Mouse (Mus musculus): ENCODE data around the gene St5. TPM values are rescaled to one million over a fixed set of nuclear protein-coding genes. Genes with fewer than 3 reads are reported as not detected.

The St5 gene
- polyA plus RNA-seq, 1 experiment: 21.7 TPM

DNA sequence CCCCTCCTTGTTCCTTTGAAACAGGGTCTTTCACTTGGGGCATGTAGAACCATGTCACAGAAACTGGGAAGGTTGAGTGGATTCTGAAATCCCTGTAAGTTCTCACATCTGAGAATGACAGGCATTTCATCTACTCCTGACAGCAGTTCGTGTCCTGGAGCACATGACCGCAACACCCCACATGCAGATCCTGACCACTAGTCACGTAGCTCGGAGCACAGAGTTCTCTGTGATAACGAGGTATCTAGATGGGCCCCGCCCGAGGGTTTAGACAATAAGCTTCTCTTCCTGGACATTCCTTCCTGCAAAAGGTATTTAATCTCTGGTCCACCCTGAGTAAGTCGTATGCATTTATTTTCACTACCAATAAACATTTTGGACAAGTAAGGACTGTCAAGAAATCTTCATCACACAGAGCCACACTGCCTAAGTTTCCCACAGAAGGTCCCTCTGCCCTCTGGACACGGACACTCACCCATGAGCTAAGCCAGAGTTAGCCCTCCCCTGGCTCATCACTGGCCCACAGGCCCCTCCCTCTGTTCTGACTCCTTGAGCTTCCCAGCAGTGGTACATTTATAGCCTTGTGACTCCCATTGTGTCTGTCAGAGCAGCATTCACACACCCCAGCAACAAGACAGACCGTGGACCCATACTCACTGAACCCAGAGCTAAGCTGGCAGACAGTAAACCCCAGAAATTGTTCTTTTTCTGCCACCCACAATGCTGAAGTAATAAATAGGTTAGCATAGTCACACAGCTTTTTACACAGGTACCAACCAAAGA is 54.4 kb downstream of the St5 start:
- TF ChIP-seq POLR2A (IDR thresholded peaks at IDR 0.05; ENCODE audit: control insufficient read depth, extremely low read depth, insufficient read depth, low read length, poor library complexity): no peak
- no peak for TF ChIP-seq CTCF (IDR thresholded peaks at IDR 0.05; ENCODE audit: borderline replicate concordance, control insufficient read depth, extremely low read depth, insufficient read depth, low read length, poor library complexity)
- Histone ChIP-seq H3K27ac (ENCODE audit: control insufficient read depth, insufficient read depth, low read length) (no peak overlapping the region), H3K36me3 (ENCODE audit: control insufficient read depth, insufficient read depth, low read length) (no peaks in the 10 kb centered on the region), H3K4me1 (replicated peaks; ENCODE audit: control insufficient read depth, insufficient read depth, low read length) (peaks cover 2% of the 10 kb centered on the region; the same call in 1 of the 2 replicates), H3K4me3 (ENCODE audit: control insufficient read depth, insufficient read depth, low read length) (no peak overlapping the region), H3K27me3 (ENCODE audit: control insufficient read depth, insufficient read depth, low read length) (no peaks in the 10 kb centered on the region)
- WGBS: 96% methylated on average over 10 of the region's 10 CpGs
- DNase-seq: no peak

DNA sequence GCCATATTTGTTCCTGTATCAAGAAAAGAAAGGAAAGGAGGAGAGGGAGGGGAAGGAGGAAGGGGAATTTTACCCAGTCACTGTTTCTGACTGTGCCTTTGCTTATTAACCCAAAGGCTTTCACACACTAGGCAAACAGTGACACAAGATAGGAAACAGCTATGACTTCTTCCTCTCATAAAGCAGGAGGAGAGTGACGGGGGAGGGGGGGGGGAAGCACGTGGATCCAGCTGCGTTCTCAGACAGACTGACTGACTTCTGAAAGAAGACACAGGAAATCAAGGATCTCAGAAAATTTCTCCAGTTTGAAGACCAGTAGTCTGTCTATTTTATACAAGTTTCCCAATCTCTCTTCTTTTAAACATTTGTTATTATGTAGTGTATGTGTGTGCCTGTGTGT is 56.8 kb downstream of the St5 start:
- Histone ChIP-seq H3K27me3 (ENCODE audit: control insufficient read depth, insufficient read depth, low read length) (no peaks in the 10 kb centered on the region), H3K27ac (ENCODE audit: control insufficient read depth, insufficient read depth, low read length) (no peak overlapping the region), H3K4me1 (replicated peaks; ENCODE audit: control insufficient read depth, insufficient read depth, low read length) (peaks cover 2% of the 10 kb centered on the region; the same call in 1 of the 2 replicates), H3K36me3 (ENCODE audit: control insufficient read depth, insufficient read depth, low read length) (no peaks in the 10 kb centered on the region), H3K4me3 (ENCODE audit: control insufficient read depth, insufficient read depth, low read length) (no peak overlapping the region)
- whole genome bisulfite sequencing: 10% methylated on average over 3 of the region's 3 CpGs
- no peak for DNase-seq
- TF ChIP-seq POLR2A (IDR thresholded peaks at IDR 0.05; ENCODE audit: control insufficient read depth, extremely low read depth, insufficient read depth, low read length, poor library complexity) (no peak), CTCF (IDR thresholded peaks at IDR 0.05; ENCODE audit: borderline replicate concordance, control insufficient read depth, extremely low read depth, insufficient read depth, low read length, poor library complexity) (no peak)

DNA sequence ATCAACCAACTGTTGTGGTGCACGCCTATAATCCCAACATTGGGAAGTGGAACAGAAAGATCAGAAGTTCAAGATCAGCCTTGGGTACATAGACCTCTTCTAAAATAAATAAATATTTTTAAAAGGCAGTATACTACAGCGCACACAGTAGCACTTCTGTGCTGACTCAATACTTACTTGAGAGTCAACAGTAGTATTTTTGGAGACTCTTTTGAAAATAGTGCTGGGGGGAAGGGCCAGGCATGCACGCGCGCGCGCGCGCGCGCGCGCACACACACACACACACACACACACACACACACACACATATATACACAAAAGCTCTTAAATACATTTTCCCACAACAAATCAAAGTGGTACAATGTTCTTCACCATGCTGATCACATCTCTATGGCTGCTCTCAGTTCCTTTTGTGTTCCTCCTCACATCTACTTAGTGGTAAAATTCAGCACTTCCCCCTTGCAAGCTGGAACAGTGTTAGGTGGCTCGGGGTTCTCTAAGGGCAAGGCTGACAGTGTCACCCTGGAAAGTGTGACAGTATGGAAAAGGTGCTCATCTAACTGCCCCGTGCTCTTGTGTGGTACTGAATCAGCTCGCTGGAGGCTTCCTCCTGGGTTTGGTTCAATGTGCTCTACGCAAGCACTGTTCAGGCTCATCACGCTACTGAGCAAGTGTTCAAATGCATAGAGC is 60.0 kb downstream of the St5 start:
- H3K4me3 ChIP-seq (ENCODE audit: control insufficient read depth, insufficient read depth, low read length): no peak overlapping the region
- H3K4me1 ChIP-seq (replicated peaks; ENCODE audit: control insufficient read depth, insufficient read depth, low read length): peaks cover 2% of the 10 kb centered on the region; the same call in 1 of the 2 replicates
- H3K27me3 ChIP-seq (ENCODE audit: control insufficient read depth, insufficient read depth, low read length): no peaks in the 10 kb centered on the region
- no peak for TF ChIP-seq CTCF (IDR thresholded peaks at IDR 0.05; ENCODE audit: borderline replicate concordance, control insufficient read depth, extremely low read depth, insufficient read depth, low read length, poor library complexity)
- TF ChIP-seq POLR2A (IDR thresholded peaks at IDR 0.05; ENCODE audit: control insufficient read depth, extremely low read depth, insufficient read depth, low read length, poor library complexity): no peak
- DNase-seq: no peak
- H3K27ac ChIP-seq (ENCODE audit: control insufficient read depth, insufficient read depth, low read length): no peak overlapping the region
- no peaks in the 10 kb centered on the region for H3K36me3 ChIP-seq (ENCODE audit: control insufficient read depth, insufficient read depth, low read length)
- WGBS: 91% methylated on average over 18 of the region's 18 CpGs

DNA sequence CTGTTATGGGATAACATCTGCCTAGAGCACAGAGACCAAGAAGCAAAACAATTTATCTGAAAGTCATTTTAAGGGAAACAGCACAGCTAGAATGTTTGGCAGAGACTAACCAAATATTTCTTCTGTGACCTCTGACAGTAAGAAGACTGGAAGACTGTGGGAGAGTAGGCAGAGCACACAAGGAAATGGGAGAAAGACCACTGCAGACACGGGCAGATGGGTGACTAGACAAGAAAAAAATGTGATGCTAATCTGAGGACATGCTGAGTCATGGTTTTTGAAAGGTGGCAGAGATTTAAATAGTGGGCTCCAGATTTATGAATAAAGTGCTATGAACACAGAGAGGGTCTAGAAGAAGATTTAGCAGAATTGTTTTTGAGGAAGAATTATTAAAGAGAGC is 61.4 kb downstream of the St5 start:
- H3K4me3 ChIP-seq (ENCODE audit: control insufficient read depth, insufficient read depth, low read length): no peak overlapping the region
- no peak overlapping the region for H3K27ac ChIP-seq (ENCODE audit: control insufficient read depth, insufficient read depth, low read length)
- peaks cover 2% of the 10 kb centered on the region; the same call in 1 of the 2 replicates for H3K4me1 ChIP-seq (replicated peaks; ENCODE audit: control insufficient read depth, insufficient read depth, low read length)
- H3K27me3 ChIP-seq (ENCODE audit: control insufficient read depth, insufficient read depth, low read length): no peaks in the 10 kb centered on the region
- 17% methylated on average over 1 of the region's 1 CpGs for WGBS
- no peaks in the 10 kb centered on the region for H3K36me3 ChIP-seq (ENCODE audit: control insufficient read depth, insufficient read depth, low read length)
- DNase-seq: no peak
- TF ChIP-seq POLR2A (IDR thresholded peaks at IDR 0.05; ENCODE audit: control insufficient read depth, extremely low read depth, insufficient read depth, low read length, poor library complexity): no peak
- TF ChIP-seq CTCF (IDR thresholded peaks at IDR 0.05; ENCODE audit: borderline replicate concordance, control insufficient read depth, extremely low read depth, insufficient read depth, low read length, poor library complexity): no peak

DNA sequence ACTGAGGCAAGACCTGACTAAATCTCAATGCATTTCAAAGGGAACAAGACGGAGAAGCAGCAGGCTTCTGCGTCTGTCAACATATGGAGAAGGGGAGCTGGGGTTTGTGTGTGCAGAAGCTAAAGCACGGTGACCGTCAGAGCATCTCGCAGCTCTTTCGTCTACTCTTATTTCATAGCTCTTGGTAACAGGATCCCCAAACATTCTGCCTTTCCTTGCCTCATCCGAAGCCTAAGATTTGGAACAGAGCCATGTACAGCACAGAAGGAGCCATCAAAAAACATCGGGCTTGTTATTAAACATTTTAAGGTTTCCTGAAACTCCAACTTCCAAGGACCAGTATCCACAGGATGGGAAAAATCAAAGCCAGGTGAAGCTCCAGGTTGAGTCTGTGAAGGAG is 62.3 kb downstream of the St5 start:
- no peak overlapping the region for H3K4me3 ChIP-seq (ENCODE audit: control insufficient read depth, insufficient read depth, low read length)
- no peaks in the 10 kb centered on the region for H3K27me3 ChIP-seq (ENCODE audit: control insufficient read depth, insufficient read depth, low read length)
- H3K4me1 ChIP-seq (replicated peaks; ENCODE audit: control insufficient read depth, insufficient read depth, low read length): no peaks in the 10 kb centered on the region
- no peak overlapping the region for H3K27ac ChIP-seq (ENCODE audit: control insufficient read depth, insufficient read depth, low read length)
- TF ChIP-seq CTCF (IDR thresholded peaks at IDR 0.05; ENCODE audit: borderline replicate concordance, control insufficient read depth, extremely low read depth, insufficient read depth, low read length, poor library complexity) (no peak), POLR2A (IDR thresholded peaks at IDR 0.05; ENCODE audit: control insufficient read depth, extremely low read depth, insufficient read depth, low read length, poor library complexity) (no peak)
- no peaks in the 10 kb centered on the region for H3K36me3 ChIP-seq (ENCODE audit: control insufficient read depth, insufficient read depth, low read length)
- 97% methylated on average over 8 of the region's 8 CpGs for WGBS
- DNase-seq: no peak

DNA sequence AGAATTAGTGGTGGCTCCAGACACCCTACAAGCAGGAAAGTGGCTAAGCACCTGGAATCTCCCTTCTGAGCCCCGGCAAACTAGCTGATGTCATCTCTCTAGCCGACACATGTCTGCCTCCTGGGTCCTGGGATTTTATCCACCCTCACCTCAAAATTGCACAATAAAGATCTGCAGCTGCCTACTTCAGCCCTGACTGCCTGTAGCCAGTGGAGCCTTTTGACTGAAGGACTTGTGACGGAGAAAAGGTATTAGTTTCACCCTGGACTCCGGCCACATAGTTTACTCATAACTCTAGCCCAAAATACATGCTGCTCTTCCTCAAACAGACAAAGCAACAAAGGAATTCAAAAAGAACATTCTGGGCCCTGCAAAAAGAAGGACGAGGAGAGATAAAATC is 66.0 kb downstream of the St5 start:
- no peak overlapping the region for H3K27ac ChIP-seq (ENCODE audit: control insufficient read depth, insufficient read depth, low read length)
- 90% methylated on average over 5 of the region's 5 CpGs for WGBS

More for the DNA sequence above, 66.0 kb downstream of the St5 start:
- no peak for DNase-seq
- Histone ChIP-seq H3K4me3 (ENCODE audit: control insufficient read depth, insufficient read depth, low read length) (no peak overlapping the region), H3K4me1 (replicated peaks; ENCODE audit: control insufficient read depth, insufficient read depth, low read length) (no peaks in the 10 kb centered on the region), H3K27me3 (ENCODE audit: control insufficient read depth, insufficient read depth, low read length) (no peaks in the 10 kb centered on the region), H3K36me3 (ENCODE audit: control insufficient read depth, insufficient read depth, low read length) (no peaks in the 10 kb centered on the region)
- no peak for TF ChIP-seq POLR2A (IDR thresholded peaks at IDR 0.05; ENCODE audit: control insufficient read depth, extremely low read depth, insufficient read depth, low read length, poor library complexity)
- no peak for TF ChIP-seq CTCF (IDR thresholded peaks at IDR 0.05; ENCODE audit: borderline replicate concordance, control insufficient read depth, extremely low read depth, insufficient read depth, low read length, poor library complexity)
